Mouse (Mus musculus) MEL (cell line): ENCODE results near the gene Ptprj.

Experiments used
- CTCF ChIP-seq, 3 experiments: IDR thresholded peaks in 2 of 3; conservative IDR thresholded peaks in 1 of 3; 2 replicates each; pipeline ENCODE4 v1.5.1; 2011 to 2012; ENCODE audit warnings: low read length in 3 of 3, low read depth in 2 of 3, mild to moderate bottlenecking in 2 of 3, improper control_type of control experiment in 1 of 3, inconsistent platforms in 1 of 3, mixed read lengths in 1 of 3, moderate library complexity in 1 of 3; ENCODE audit not compliant: control insufficient read depth in 1 of 3, insufficient read depth in 1 of 3, poor library complexity in 1 of 3, severe bottlenecking in 1 of 3
- EP300 ChIP-seq, 2 experiments: IDR thresholded peaks; 2 replicates each; pipeline ENCODE4 v1.6.1; 2011; ENCODE audit warnings: improper control_type of control experiment in 2 of 2, low read length in 2 of 2, low read depth in 1 of 2, mild to moderate bottlenecking in 1 of 2
- ZNF384 ChIP-seq: IDR thresholded peaks from 2 replicates; pipeline ENCODE4 v1.6.1; 2012; ENCODE audit warnings: low read depth, mild to moderate bottlenecking, inconsistent platforms, low read length, improper control_type of control experiment

DNA sequence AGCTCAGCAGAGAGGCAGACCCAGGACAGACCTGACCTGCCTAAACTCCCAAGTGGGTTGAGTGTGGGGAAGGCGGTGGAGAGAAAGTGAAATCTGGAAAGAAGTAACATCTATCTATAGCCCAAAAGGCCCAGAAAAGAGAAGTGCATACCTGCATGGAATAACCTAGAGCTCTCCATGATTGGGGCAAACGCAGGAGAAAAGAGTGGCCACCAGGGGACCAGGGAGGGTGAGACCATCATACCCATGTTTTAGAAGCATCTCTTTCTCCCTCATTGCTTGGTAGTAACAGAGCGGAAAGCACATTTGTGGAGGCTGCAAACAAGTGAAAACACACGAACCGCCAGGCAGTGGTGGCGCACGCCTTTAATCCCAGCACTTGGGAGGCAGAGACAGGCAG lies 46.5 kb downstream of the Ptprj start:
- TF ChIP-seq CTCF (IDR thresholded peaks at IDR 0.05 in 2 of 3, conservative IDR thresholded peaks at IDR 0.05 in 1 of 3; ENCODE audit: control insufficient read depth in 1 of 3, insufficient read depth in 1 of 3, low read depth in 2 of 3, low read length in 3 of 3, poor library complexity in 1 of 3, severe bottlenecking in 1 of 3), result no peak
- no peak for TF ChIP-seq EP300 (IDR thresholded peaks at IDR 0.05; ENCODE audit: low read depth in 1 of 2, low read length in 2 of 2)
- no peak for TF ChIP-seq ZNF384
